Mouse (Mus musculus) adrenal gland, adult 8-10 months (tissue): Measurements from ENCODE around the gene Trpd52l3. TPM values are rescaled to one million over a fixed set of nuclear protein-coding genes. Genes with fewer than 3 reads are reported as not detected.
A peak's percentile ranks its signal among the peaks of the same experiment; 100 is the strongest.

Experiments used
- DNase-seq: peaks from one replicate; pipeline ENCODE4 v3.0.0; 2022
- total RNA-seq, 4 experiments: library from RNA; stranded (reverse); gene quantifications; 2 replicates each; pipeline ENCODE4 v1.2.4; 2022

Gene Trpd52l3
- total RNA-seq, 4 experiments from 2014 or later, result not detected

GRCm38 (mm10) chr19:30029894-30030635 lies 26.5 kb downstream of the Trpd52l3 start, which contains the start of gene Uhrf2:
Gene Uhrf2, plus strand, starts transcription at chr19:30030513.
- peak; percentile 92 for DNase-seq

GRCm38 (mm10) chr19:30030636-30031467 lies 27.3 kb downstream of the Trpd52l3 start:
- DNase-seq, result peak; percentile 23

- no peak for DNase-seq
These were observed 27.9 kb downstream of the Trpd52l3 start for GRCm38 (mm10) chr19:30031468-30031931.

- DNase-seq, result no peak
These were observed 28.6 kb downstream of the Trpd52l3 start for GRCm38 (mm10) chr19:30032206-30032605.

GRCm38 (mm10) chr19:30035361-30035760 lies 31.8 kb downstream of the Trpd52l3 start:
- DNase-seq, result no peak

GRCm38 (mm10) chr19:30043691-30044090 lies 40.1 kb downstream of the Trpd52l3 start:
- no peak for DNase-seq

- DNase-seq, result no peak
These were observed 41.0 kb downstream of the Trpd52l3 start for GRCm38 (mm10) chr19:30044630-30045029.

- DNase-seq, result no peak
These were observed 42.3 kb downstream of the Trpd52l3 start for GRCm38 (mm10) chr19:30045857-30046256.

GRCm38 (mm10) chr19:30050584-30050983 lies 47.0 kb downstream of the Trpd52l3 start:
- no peak for DNase-seq

- DNase-seq, result no peak
These were observed 47.9 kb downstream of the Trpd52l3 start for GRCm38 (mm10) chr19:30051479-30051878.

GRCm38 (mm10) chr19:30054218-30054617 lies 50.6 kb downstream of the Trpd52l3 start:
- DNase-seq, result no peak

Other genes starting within 250 kb of the Trpd52l3 start
- 10 to 100 TPM; 14.8 to 20.4 (median 16.8) TPM for gene 9930021J03Rik, start 197.8 kb upstream of the Trpd52l3 start, total RNA-seq
- gene Ranbp6, start 190.8 kb upstream of the Trpd52l3 start, total RNA-seq, result 10 to 100 TPM; 16.4 to 19.7 (median 19.3) TPM
- gene Il33, start 78.7 kb upstream of the Trpd52l3 start, total RNA-seq, result 10 to 100 TPM; 22.6 to 38.7 (median 25.2) TPM
- gene Uhrf2, start 26.7 kb downstream of the Trpd52l3 start, total RNA-seq, result 10 to 100 TPM; 35.5 to 48.4 (median 42.5) TPM
- 1 to 10 TPM in 3 of 4 experiments, under 1 TPM in 1; 0.81 to 1.6 (median 1.2) TPM for gene Gldc, start 171.6 kb downstream of the Trpd52l3 start, total RNA-seq
- gene Mbl2, start 229.2 kb downstream of the Trpd52l3 start, total RNA-seq, result not detected